Mouse (Mus musculus) cerebellum, adult 2 months (tissue): Measurements from ENCODE around the gene Dcaf11.

Experiments used
- CTCF ChIP-seq: fragments of 200-500 bp; IDR thresholded peaks from 2 replicates; pipeline ENCODE4 v1.5.1; 2011; ENCODE audit warnings: low read depth, mild to moderate bottlenecking, control low read depth, low read length, moderate library complexity, borderline replicate concordance; ENCODE audit not compliant: insufficient read depth
- POLR2A ChIP-seq: fragments of 200-500 bp; IDR thresholded peaks from 2 replicates; pipeline ENCODE4 v1.6.1; 2011; ENCODE audit warnings: low read length, control low read depth, borderline replicate concordance; ENCODE audit not compliant: insufficient read depth

- TF ChIP-seq CTCF, result no peak
- no peak for TF ChIP-seq POLR2A
These were observed 57.0 kb downstream of the Dcaf11 start for GRCm38 (mm10) chr14:55616844-55617243.
